Mouse (Mus musculus) kidney, adult 2 months (tissue): ENCODE data around the gene Ctdspl.

Experiments
- CTCF ChIP-seq: fragments of 200-500 bp; conservative IDR thresholded peaks from 2 replicates; pipeline ENCODE4 v1.5.1; 2011; ENCODE audit warnings: low read depth, mild to moderate bottlenecking, control low read depth, low read length, moderate library complexity, mixed read lengths; ENCODE audit not compliant: insufficient read depth, insufficient read length
- POLR2A ChIP-seq: fragments of 200-500 bp; IDR thresholded peaks from one replicate; pipeline ENCODE4 v1.6.1; 2011; ENCODE audit warnings: low read depth, low read length, control low read depth

DNA sequence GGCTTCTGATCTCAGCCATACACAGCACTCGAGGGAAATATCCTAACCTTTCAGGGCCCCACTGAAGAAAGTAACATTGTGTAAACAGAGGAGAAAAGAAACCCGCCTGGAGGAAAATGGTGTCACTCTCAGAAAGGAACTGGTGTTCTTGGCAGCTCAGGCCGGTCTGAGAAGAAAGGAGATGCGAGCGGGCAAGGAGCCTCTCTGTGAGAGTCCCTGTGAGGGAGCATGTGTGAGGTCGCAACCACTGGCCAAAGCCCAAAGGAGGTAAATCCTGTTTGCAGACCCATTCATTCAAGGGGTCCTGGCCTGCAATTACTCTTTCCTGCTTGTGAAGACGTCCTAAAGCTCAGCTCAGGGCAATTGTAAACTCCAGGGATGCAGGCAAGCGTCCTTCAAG lies 11.7 kb upstream of the Ctdspl start:
- no peak for TF ChIP-seq CTCF
- TF ChIP-seq POLR2A: no peak
